Mouse (Mus musculus) monocyte, adult 59 days (primary cell): Measurements from ENCODE around the gene Fan1. TPM values are rescaled to one million over a fixed set of nuclear protein-coding genes. Genes with fewer than 3 reads are reported as not detected.

ENCODE experiments used
- total RNA-seq, 2 experiments: library from RNA; stranded (reverse); gene quantifications; one replicate each; pipeline ENCODE4 v1.2.4; 2023

The Fan1 gene
- 1 to 10 TPM; 3.9 to 4.9 TPM for total RNA-seq

GRCm38 (mm10) chr7:64373830-64374562, at the start of gene Fan1:
Gene Fan1 (minus strand): TSS chr7:64374095.

GRCm38 (mm10) chr7:64392122-64392818, 18.4 kb upstream of the Fan1 start, which contains the start of the genes Mphosph10 and Mcee:
Gene Mphosph10 (minus strand): TSS chr7:64392268.
Gene Mcee (plus strand): TSS chr7:64392607.

Other genes starting within 250 kb of the Fan1 start
- gene Trpm1, start 220.3 kb downstream of the Fan1 start, total RNA-seq, result not detected
- gene Mtmr10, start 86.4 kb downstream of the Fan1 start, total RNA-seq, result 10 to 100 TPM; 51.9 to 57.9 TPM
- gene Mphosph10, start 18.2 kb upstream of the Fan1 start, total RNA-seq, result 10 to 100 TPM; 31.2 to 36.3 TPM
- 10 to 100 TPM; 21.2 to 23.1 TPM for gene Mcee, start 18.5 kb upstream of the Fan1 start, total RNA-seq
- not detected for gene Apba2, start 127.6 kb upstream of the Fan1 start, total RNA-seq